Mouse (Mus musculus) testis, adult 2 months (tissue): Measurements from ENCODE around the gene Adam12.

Source experiments
- CTCF ChIP-seq: fragments of 200-500 bp; IDR thresholded peaks from 2 replicates; pipeline ENCODE4 v1.5.1; 2012; ENCODE audit warnings: low read depth, mild to moderate bottlenecking, inconsistent platforms, low read length, moderate library complexity; ENCODE audit not compliant: control insufficient read depth, insufficient read depth, insufficient replicate concordance
- POLR2A ChIP-seq: fragments of 200-500 bp; IDR thresholded peaks from 2 replicates; pipeline ENCODE4 v1.6.1; 2012; ENCODE audit warnings: low read depth, mild to moderate bottlenecking, inconsistent platforms, low read length, moderate library complexity; ENCODE audit not compliant: control insufficient read depth

- TF ChIP-seq CTCF (no peak), POLR2A (no peak)
These were observed 6.9 kb upstream of the Adam12 start for GRCm38 (mm10) chr7:134238863-134239262.
